Mouse (Mus musculus): ENCODE data around the gene G2e3. TPM values are rescaled to one million over a fixed set of nuclear protein-coding genes. Genes with fewer than 3 reads are reported as not detected.

Gene G2e3
- polyA plus RNA-seq, 1 experiment from 2014 or later, result 41.5 TPM

- no peak overlapping the region for H3K9ac ChIP-seq
- no peak for TF ChIP-seq CTCF (IDR thresholded peaks at IDR 0.05; ENCODE audit: low read depth)
- DNase-seq (no peak), ATAC-seq (ENCODE audit: insufficient read depth) (no peak)
- no peak overlapping the region for H3K27ac ChIP-seq (ENCODE audit: low read depth)
- H3K4me1 ChIP-seq (ENCODE audit: insufficient read depth), result no peaks in the 10 kb centered on the region
- no peak overlapping the region for H3K4me3 ChIP-seq (ENCODE audit: low read depth, low read length)
- no peaks in the 10 kb centered on the region for H3K9me3 ChIP-seq (ENCODE audit: low read depth, low read length)
- H3K36me3 ChIP-seq (ENCODE audit: insufficient read depth), result peaks cover 86% of the 10 kb centered on the region
- no peak overlapping the region for H3K4me2 ChIP-seq
- no peaks in the 10 kb centered on the region for H3K27me3 ChIP-seq (ENCODE audit: insufficient read depth, low read length)
These were observed 13.4 kb downstream of the G2e3 start for GRCm38 (mm10) chr12:51361294-51361693.

GRCm38 (mm10) chr12:51362898-51363297 is 15.0 kb downstream of the G2e3 start:
- H3K27me3 ChIP-seq (ENCODE audit: insufficient read depth, low read length), result no peaks in the 10 kb centered on the region
- no peak for TF ChIP-seq CTCF (IDR thresholded peaks at IDR 0.05; ENCODE audit: low read depth)
- ATAC-seq (ENCODE audit: insufficient read depth) (no peak), DNase-seq (no peak)
- peaks cover 86% of the 10 kb centered on the region for H3K36me3 ChIP-seq (ENCODE audit: insufficient read depth)
- no peak overlapping the region for H3K27ac ChIP-seq (ENCODE audit: low read depth)
- 94% methylated on average over 1 of the region's 1 CpGs for WGBS
- no peaks in the 10 kb centered on the region for H3K9me3 ChIP-seq (ENCODE audit: low read depth, low read length)
- no peak overlapping the region for H3K4me2 ChIP-seq
- H3K4me3 ChIP-seq (ENCODE audit: low read depth, low read length), result no peak overlapping the region
- no peaks in the 10 kb centered on the region for H3K4me1 ChIP-seq (ENCODE audit: insufficient read depth)
- no peak overlapping the region for H3K9ac ChIP-seq

GRCm38 (mm10) chr12:51368504-51368903 is 20.6 kb downstream of the G2e3 start:
- Histone ChIP-seq H3K4me3 (ENCODE audit: low read depth, low read length) (no peak overlapping the region), H3K4me2 (no peak overlapping the region), H3K27me3 (ENCODE audit: insufficient read depth, low read length) (no peaks in the 10 kb centered on the region), H3K27ac (ENCODE audit: low read depth) (no peak overlapping the region), H3K9ac (no peak overlapping the region), H3K4me1 (ENCODE audit: insufficient read depth) (no peaks in the 10 kb centered on the region), H3K36me3 (ENCODE audit: insufficient read depth) (peaks cover 78% of the 10 kb centered on the region), H3K9me3 (ENCODE audit: low read depth, low read length) (no peaks in the 10 kb centered on the region)
- ATAC-seq (ENCODE audit: insufficient read depth) (no peak), DNase-seq (no peak)
- 89% methylated on average over 3 of the region's 3 CpGs for WGBS
- TF ChIP-seq CTCF (IDR thresholded peaks at IDR 0.05; ENCODE audit: low read depth), result no peak

GRCm38 (mm10) chr12:51377003-51377887 is 29.4 kb downstream of the G2e3 start, which contains the start of gene Scfd1:
Gene Scfd1 (plus strand): TSS chr12:51377510.
- DNase-seq, result peak; percentile 97
- Histone ChIP-seq H3K27ac (ENCODE audit: low read depth) (peak within 1 kb of the TSS; percentile 84), H3K36me3 (ENCODE audit: insufficient read depth) (peaks cover 27% of the 10 kb centered on the region), H3K9me3 (ENCODE audit: low read depth, low read length) (no peaks in the 10 kb centered on the region), H3K4me1 (ENCODE audit: insufficient read depth) (no peaks in the 10 kb centered on the region), H3K4me2 (peak within 1 kb of the TSS; percentile 72), H3K4me3 (ENCODE audit: low read depth, low read length) (peak within 1 kb of the TSS; percentile 76), H3K27me3 (ENCODE audit: insufficient read depth, low read length) (no peaks in the 10 kb centered on the region), H3K9ac (peak within 1 kb of the TSS; percentile 86)
- no peak for TF ChIP-seq CTCF (IDR thresholded peaks at IDR 0.05; ENCODE audit: low read depth)
- peak; percentile 100 for ATAC-seq (ENCODE audit: insufficient read depth)
- under 1% methylated on average over 34 of the region's 34 CpGs for WGBS

GRCm38 (mm10) chr12:51377888-51378190 is 30.0 kb downstream of the G2e3 start:
- no peak for ATAC-seq (ENCODE audit: insufficient read depth)
- no peak for DNase-seq
- 13% methylated on average over 6 of the region's 6 CpGs for WGBS
- Histone ChIP-seq H3K4me3 (ENCODE audit: low read depth, low read length) (peak overlapping the region; percentile 76), H3K9ac (peak overlapping the region; percentile 86), H3K4me2 (peak overlapping the region; percentile 72), H3K36me3 (ENCODE audit: insufficient read depth) (peaks cover 22% of the 10 kb centered on the region), H3K9me3 (ENCODE audit: low read depth, low read length) (no peaks in the 10 kb centered on the region), H3K27ac (ENCODE audit: low read depth) (peak overlapping the region; percentile 84), H3K27me3 (ENCODE audit: insufficient read depth, low read length) (no peaks in the 10 kb centered on the region), H3K4me1 (ENCODE audit: insufficient read depth) (no peaks in the 10 kb centered on the region)
- TF ChIP-seq CTCF (IDR thresholded peaks at IDR 0.05; ENCODE audit: low read depth), result no peak

GRCm38 (mm10) chr12:51399871-51400270 is 52.0 kb downstream of the G2e3 start:
- H3K4me3 ChIP-seq (ENCODE audit: low read depth, low read length), result no peak overlapping the region
- no peak for DNase-seq
- WGBS, result 90% methylated on average over 6 of the region's 6 CpGs
- H3K4me1 ChIP-seq (ENCODE audit: insufficient read depth), result no peaks in the 10 kb centered on the region
- ATAC-seq (ENCODE audit: insufficient read depth), result no peak
- no peaks in the 10 kb centered on the region for H3K9me3 ChIP-seq (ENCODE audit: low read depth, low read length)
- H3K9ac ChIP-seq, result no peak overlapping the region
- H3K36me3 ChIP-seq (ENCODE audit: insufficient read depth), result peaks cover 74% of the 10 kb centered on the region
- no peak overlapping the region for H3K4me2 ChIP-seq
- TF ChIP-seq CTCF (IDR thresholded peaks at IDR 0.05; ENCODE audit: low read depth), result no peak
- no peak overlapping the region for H3K27ac ChIP-seq (ENCODE audit: low read depth)
- H3K27me3 ChIP-seq (ENCODE audit: insufficient read depth, low read length), result no peaks in the 10 kb centered on the region

GRCm38 (mm10) chr12:51402060-51402698 is 54.3 kb downstream of the G2e3 start:
- Histone ChIP-seq H3K36me3 (ENCODE audit: insufficient read depth) (peaks cover 66% of the 10 kb centered on the region), H3K4me2 (no peak overlapping the region), H3K9me3 (ENCODE audit: low read depth, low read length) (no peaks in the 10 kb centered on the region), H3K4me1 (ENCODE audit: insufficient read depth) (no peaks in the 10 kb centered on the region), H3K27ac (ENCODE audit: low read depth) (no peak overlapping the region), H3K4me3 (ENCODE audit: low read depth, low read length) (no peak overlapping the region), H3K9ac (no peak overlapping the region), H3K27me3 (ENCODE audit: insufficient read depth, low read length) (no peaks in the 10 kb centered on the region)
- TF ChIP-seq CTCF (IDR thresholded peaks at IDR 0.05; ENCODE audit: low read depth), result peak; percentile 56
- 63% methylated on average over 5 of the region's 5 CpGs for WGBS
- ATAC-seq (ENCODE audit: insufficient read depth) (no peak; the same call in 1 of the 2 replicates), DNase-seq (peak; percentile 75)
